Mouse (Mus musculus): Measurements from ENCODE around the gene Ece1. TPM values are rescaled to one million over a fixed set of nuclear protein-coding genes. Genes with fewer than 3 reads are reported as not detected.

Gene Ece1
- polyA plus RNA-seq, 1 experiment = 69.9 TPM

DNA sequence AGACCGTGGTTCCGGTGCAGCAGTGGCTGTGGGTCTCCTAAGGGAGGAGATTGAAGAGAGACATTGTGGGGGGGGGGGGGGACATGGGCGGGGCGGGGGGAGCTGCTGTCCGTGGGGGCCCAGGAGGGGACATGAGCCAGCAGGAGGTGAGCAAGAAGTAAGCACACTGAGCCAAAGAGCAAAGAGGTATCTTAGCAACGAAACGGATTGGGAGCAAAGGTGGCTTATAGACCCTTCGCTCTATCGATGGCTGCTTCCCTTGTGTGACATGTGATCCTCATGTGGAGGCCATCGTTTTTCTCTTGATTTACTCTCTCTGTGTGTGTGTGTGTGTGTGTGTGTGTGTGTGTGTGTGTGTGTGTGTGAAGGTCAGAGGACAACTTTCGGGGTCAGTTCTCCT, 84.4 kb downstream of the Ece1 start:
- no peak for TF ChIP-seq USF1 (IDR thresholded peaks at IDR 0.05; ENCODE audit: low read depth)
- no peak for TF ChIP-seq MAX (IDR thresholded peaks at IDR 0.05; ENCODE audit: low read depth)
- no peak for TF ChIP-seq MYOG (IDR thresholded peaks at IDR 0.05; ENCODE audit: control insufficient read depth in 1 of 3, insufficient read depth in 1 of 3, insufficient read length in 2 of 3, low read depth in 2 of 3)
- no peak for TF ChIP-seq CEBPB (IDR thresholded peaks at IDR 0.05; ENCODE audit: insufficient read depth, poor library complexity, severe bottlenecking)
- TF ChIP-seq TCF12 (IDR thresholded peaks at IDR 0.05; ENCODE audit: insufficient read depth, poor library complexity, severe bottlenecking) = no peak
- TF ChIP-seq E2F4 (IDR thresholded peaks at IDR 0.05; ENCODE audit: insufficient read depth) = no peak
- TF ChIP-seq REST (IDR thresholded peaks at IDR 0.05; ENCODE audit: insufficient read depth, insufficient read length) = no peak
- TF ChIP-seq MYOD1 (IDR thresholded peaks at IDR 0.05; ENCODE audit: control insufficient read depth in 1 of 3, insufficient read length in 2 of 3, low read depth in 2 of 3) = no peak
- no peak for TF ChIP-seq SRF (IDR thresholded peaks at IDR 0.05; ENCODE audit: control insufficient read depth, insufficient read length, low read depth)
- no peak for TF ChIP-seq TCF3 (IDR thresholded peaks at IDR 0.05; ENCODE audit: insufficient read length, low read depth)
- no peak for TF ChIP-seq POLR2A (IDR thresholded peaks at IDR 0.05; ENCODE audit: insufficient read length, low read depth)
- TF ChIP-seq POLR2AphosphoS2 (IDR thresholded peaks at IDR 0.05; ENCODE audit: insufficient read length, low read depth) = no peak
- H3K4me2 ChIP-seq (ENCODE audit: low read depth) = no peak overlapping the region
- H3K27me3 ChIP-seq (ENCODE audit: control insufficient read depth, insufficient read depth, insufficient read length) = no peaks in the 10 kb centered on the region
- no peaks in the 10 kb centered on the region for H3K79me2 ChIP-seq (ENCODE audit: control insufficient read depth, insufficient read depth)
- H3ac ChIP-seq (ENCODE audit: control insufficient read depth, insufficient read length) = no peak overlapping the region
- H3K4me3 ChIP-seq = no peak overlapping the region
- no peaks in the 10 kb centered on the region for H3K36me3 ChIP-seq (ENCODE audit: control insufficient read depth, insufficient read depth)

DNA sequence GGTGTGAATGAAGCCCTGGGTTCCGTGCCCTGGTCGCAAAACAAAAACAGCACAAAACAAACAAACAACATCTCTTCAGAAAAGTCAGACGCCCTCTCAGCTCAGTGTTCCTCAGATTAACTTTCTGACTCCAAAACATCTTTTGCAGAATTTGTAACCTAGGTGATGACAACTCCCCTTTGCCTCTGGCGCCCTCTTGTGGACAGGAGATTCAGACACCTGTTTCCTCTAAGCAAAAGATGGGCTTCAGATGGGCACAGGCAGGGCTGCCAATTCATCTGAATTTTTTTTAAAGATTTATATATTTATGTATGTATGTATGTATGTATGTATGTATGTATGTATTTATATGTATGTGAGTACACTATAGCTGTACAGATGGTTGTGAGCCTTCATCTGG, 90.8 kb downstream of the Ece1 start:
- H3K27me3 ChIP-seq (ENCODE audit: control insufficient read depth, insufficient read depth, insufficient read length) = no peaks in the 10 kb centered on the region
- no peak overlapping the region for H3K4me2 ChIP-seq (ENCODE audit: low read depth)
- TF ChIP-seq REST (IDR thresholded peaks at IDR 0.05; ENCODE audit: insufficient read depth, insufficient read length) = no peak
- no peak for TF ChIP-seq POLR2A (IDR thresholded peaks at IDR 0.05; ENCODE audit: insufficient read length, low read depth)
- TF ChIP-seq TCF12 (IDR thresholded peaks at IDR 0.05; ENCODE audit: insufficient read depth, poor library complexity, severe bottlenecking) = no peak
- no peak for TF ChIP-seq CEBPB (IDR thresholded peaks at IDR 0.05; ENCODE audit: insufficient read depth, poor library complexity, severe bottlenecking)
- TF ChIP-seq TCF3 (IDR thresholded peaks at IDR 0.05; ENCODE audit: insufficient read length, low read depth) = no peak
- TF ChIP-seq POLR2AphosphoS2 (IDR thresholded peaks at IDR 0.05; ENCODE audit: insufficient read length, low read depth) = no peak
- no peak for TF ChIP-seq MAX (IDR thresholded peaks at IDR 0.05; ENCODE audit: low read depth)
- no peak for TF ChIP-seq USF1 (IDR thresholded peaks at IDR 0.05; ENCODE audit: low read depth)
- TF ChIP-seq SRF (IDR thresholded peaks at IDR 0.05; ENCODE audit: control insufficient read depth, insufficient read length, low read depth) = no peak
- TF ChIP-seq MYOG (IDR thresholded peaks at IDR 0.05; ENCODE audit: control insufficient read depth in 1 of 3, insufficient read depth in 1 of 3, insufficient read length in 2 of 3, low read depth in 2 of 3) = no peak
- TF ChIP-seq E2F4 (IDR thresholded peaks at IDR 0.05; ENCODE audit: insufficient read depth) = no peak
- TF ChIP-seq MYOD1 (IDR thresholded peaks at IDR 0.05; ENCODE audit: control insufficient read depth in 1 of 3, insufficient read length in 2 of 3, low read depth in 2 of 3) = no peak
- H3ac ChIP-seq (ENCODE audit: control insufficient read depth, insufficient read length) = no peak overlapping the region
- H3K79me2 ChIP-seq (ENCODE audit: control insufficient read depth, insufficient read depth) = no peaks in the 10 kb centered on the region
- no peak overlapping the region for H3K4me3 ChIP-seq
- H3K36me3 ChIP-seq (ENCODE audit: control insufficient read depth, insufficient read depth) = peaks cover 12% of the 10 kb centered on the region

DNA sequence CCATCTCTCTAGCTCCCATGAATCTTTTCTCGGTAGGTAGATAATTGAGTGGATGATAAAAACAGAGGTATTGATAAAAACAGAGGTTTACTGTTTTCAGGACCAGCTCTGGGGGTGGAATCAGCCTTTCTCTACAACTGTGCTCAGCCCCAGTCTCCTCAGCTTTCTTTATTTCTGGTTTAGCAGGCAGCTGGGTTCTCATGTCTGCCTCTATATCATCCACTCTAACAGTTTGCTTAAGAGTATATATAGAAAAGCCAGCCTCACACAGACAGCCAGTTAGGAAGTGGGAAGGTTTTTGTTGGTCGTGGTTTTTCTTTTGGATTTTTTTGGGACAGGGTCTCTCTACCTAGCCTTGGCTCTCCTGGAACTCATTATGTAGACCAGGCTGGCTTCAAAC, 92.1 kb downstream of the Ece1 start:
- Histone ChIP-seq H3K4me2 (ENCODE audit: low read depth) (no peak overlapping the region), H3K27me3 (ENCODE audit: control insufficient read depth, insufficient read depth, insufficient read length) (no peaks in the 10 kb centered on the region), H3ac (ENCODE audit: control insufficient read depth, insufficient read length) (no peak overlapping the region), H3K4me3 (no peak overlapping the region), H3K79me2 (ENCODE audit: control insufficient read depth, insufficient read depth) (no peaks in the 10 kb centered on the region), H3K36me3 (ENCODE audit: control insufficient read depth, insufficient read depth) (peaks cover 13% of the 10 kb centered on the region)
- TF ChIP-seq TCF12 (IDR thresholded peaks at IDR 0.05; ENCODE audit: insufficient read depth, poor library complexity, severe bottlenecking) (no peak), SRF (IDR thresholded peaks at IDR 0.05; ENCODE audit: control insufficient read depth, insufficient read length, low read depth) (no peak), E2F4 (IDR thresholded peaks at IDR 0.05; ENCODE audit: insufficient read depth) (no peak), MYOD1 (IDR thresholded peaks at IDR 0.05; ENCODE audit: control insufficient read depth in 1 of 3, insufficient read length in 2 of 3, low read depth in 2 of 3) (no peak), REST (IDR thresholded peaks at IDR 0.05; ENCODE audit: insufficient read depth, insufficient read length) (no peak), MYOG (IDR thresholded peaks at IDR 0.05; ENCODE audit: control insufficient read depth in 1 of 3, insufficient read depth in 1 of 3, insufficient read length in 2 of 3, low read depth in 2 of 3) (no peak), TCF3 (IDR thresholded peaks at IDR 0.05; ENCODE audit: insufficient read length, low read depth) (no peak), USF1 (IDR thresholded peaks at IDR 0.05; ENCODE audit: low read depth) (no peak), MAX (IDR thresholded peaks at IDR 0.05; ENCODE audit: low read depth) (no peak), POLR2A (IDR thresholded peaks at IDR 0.05; ENCODE audit: insufficient read length, low read depth) (no peak), CEBPB (IDR thresholded peaks at IDR 0.05; ENCODE audit: insufficient read depth, poor library complexity, severe bottlenecking) (no peak), POLR2AphosphoS2 (IDR thresholded peaks at IDR 0.05; ENCODE audit: insufficient read length, low read depth) (no peak)

DNA sequence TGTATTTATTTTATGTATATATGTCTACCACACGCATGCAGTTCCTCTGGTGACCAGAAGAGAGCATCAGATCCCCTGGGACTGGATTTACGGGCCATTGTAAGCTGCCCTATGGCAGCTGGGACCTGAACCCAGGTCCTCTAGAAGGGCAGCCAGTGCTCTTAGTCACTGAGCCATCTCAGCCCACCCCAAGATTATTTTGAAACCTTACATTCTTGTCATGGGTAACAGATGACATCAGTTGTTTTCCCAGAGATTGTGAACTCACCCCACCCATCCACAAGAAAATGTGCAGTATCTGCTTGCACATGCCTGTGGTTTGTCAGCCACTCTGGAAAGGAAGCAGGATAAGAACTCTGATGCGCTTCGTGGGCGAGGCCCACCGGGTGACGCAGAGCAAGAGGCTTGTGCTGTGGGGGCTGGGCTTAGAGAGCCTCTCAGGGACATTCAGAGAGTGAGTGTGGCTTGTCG, 92.9 kb downstream of the Ece1 start:
- no peak for TF ChIP-seq POLR2A (IDR thresholded peaks at IDR 0.05; ENCODE audit: insufficient read length, low read depth)
- TF ChIP-seq MYOG (IDR thresholded peaks at IDR 0.05; ENCODE audit: control insufficient read depth in 1 of 3, insufficient read depth in 1 of 3, insufficient read length in 2 of 3, low read depth in 2 of 3) = peak in 1 of 3 experiments; percentile 56
- peak; percentile 2 for TF ChIP-seq TCF12 (IDR thresholded peaks at IDR 0.05; ENCODE audit: insufficient read depth, poor library complexity, severe bottlenecking)
- TF ChIP-seq SRF (IDR thresholded peaks at IDR 0.05; ENCODE audit: control insufficient read depth, insufficient read length, low read depth) = no peak
- TF ChIP-seq CEBPB (IDR thresholded peaks at IDR 0.05; ENCODE audit: insufficient read depth, poor library complexity, severe bottlenecking) = peak; percentile 67
- TF ChIP-seq TCF3 (IDR thresholded peaks at IDR 0.05; ENCODE audit: insufficient read length, low read depth) = peak; percentile 10
- peak in 1 of 3 experiments; percentile 31 for TF ChIP-seq MYOD1 (IDR thresholded peaks at IDR 0.05; ENCODE audit: control insufficient read depth in 1 of 3, insufficient read length in 2 of 3, low read depth in 2 of 3)
- H3ac ChIP-seq (ENCODE audit: control insufficient read depth, insufficient read length) = no peak overlapping the region
- no peak overlapping the region for H3K4me3 ChIP-seq
- no peaks in the 10 kb centered on the region for H3K27me3 ChIP-seq (ENCODE audit: control insufficient read depth, insufficient read depth, insufficient read length)
- peaks cover 13% of the 10 kb centered on the region for H3K36me3 ChIP-seq (ENCODE audit: control insufficient read depth, insufficient read depth)
- H3K4me2 ChIP-seq (ENCODE audit: low read depth) = peak overlapping the region; percentile 39
- H3K79me2 ChIP-seq (ENCODE audit: control insufficient read depth, insufficient read depth) = no peaks in the 10 kb centered on the region

All from myocyte (in vitro differentiated cells).